Mouse (Mus musculus) olfactory bulb, adult 2 months (tissue): ENCODE measurements at regions not wholly inside any gene's neighbourhood (a gene's known extent, or its start where the extent isn't known, plus 50 kb on each side); places are given as distances from the start of the nearest gene placed in this dataset.

Source experiments
- H3K27ac ChIP-seq: fragments of 200-500 bp; 2 replicates; pipeline ENCODE4 v1.5.1; 2012; ENCODE audit warnings: low read depth, low read length; ENCODE audit not compliant: insufficient read depth
- H3K4me1 ChIP-seq: fragments of 200-500 bp; 2 replicates; pipeline ENCODE4 v1.6.1; 2012; ENCODE audit warnings: low read length; ENCODE audit not compliant: control insufficient read depth, insufficient read depth
- H3K4me3 ChIP-seq: fragments of 200-500 bp; 2 replicates; pipeline ENCODE4 v1.5.1; 2012; ENCODE audit warnings: mild to moderate bottlenecking, low read depth, low read length, moderate library complexity; ENCODE audit not compliant: insufficient read depth
- CTCF ChIP-seq: fragments of 200-500 bp; IDR thresholded peaks from 2 replicates; pipeline ENCODE4 v1.5.1; 2012; ENCODE audit warnings: low read depth, mild to moderate bottlenecking, low read length, moderate library complexity; ENCODE audit not compliant: insufficient read depth
- POLR2A ChIP-seq: fragments of 200-500 bp; IDR thresholded peaks from 2 replicates; pipeline ENCODE4 v1.6.1; 2012; ENCODE audit warnings: mild to moderate bottlenecking, low read depth, low read length, moderate library complexity; ENCODE audit not compliant: insufficient read depth
- WGBS: fragments of 180-500 bp; shearing (Covaris S2); methylation state at CpG from one replicate; pipeline ENCODE4 v1.1.7; 2018; 5-methylcytosine and 5-hydroxymethylcytosine counted together

DNA sequence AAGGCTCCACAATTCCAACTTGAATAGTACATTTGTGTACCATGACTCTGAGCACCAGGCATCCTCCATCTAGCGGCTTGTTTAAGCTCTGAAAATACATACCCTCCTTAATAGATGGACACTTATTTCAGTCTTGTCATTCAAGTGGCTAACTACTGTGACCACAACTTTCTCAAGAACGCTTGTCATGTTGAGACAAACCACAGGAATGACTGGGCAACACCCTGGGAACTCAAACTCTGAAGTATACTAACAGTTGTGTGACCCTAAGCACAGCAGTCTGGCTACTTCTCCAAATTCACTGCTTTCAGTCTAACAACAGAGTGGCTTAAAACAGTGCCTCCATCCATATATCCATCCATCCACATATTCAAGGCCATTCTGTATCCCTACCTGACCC lies 380.4 kb upstream of the Thbs1 start:
- 93% methylated on average over 2 of the region's 2 CpGs for WGBS
- Histone ChIP-seq H3K4me3 (no peak overlapping the region), H3K4me1 (no peaks in the 10 kb centered on the region), H3K27ac (no peak overlapping the region)
- TF ChIP-seq POLR2A (no peak), CTCF (no peak)

DNA sequence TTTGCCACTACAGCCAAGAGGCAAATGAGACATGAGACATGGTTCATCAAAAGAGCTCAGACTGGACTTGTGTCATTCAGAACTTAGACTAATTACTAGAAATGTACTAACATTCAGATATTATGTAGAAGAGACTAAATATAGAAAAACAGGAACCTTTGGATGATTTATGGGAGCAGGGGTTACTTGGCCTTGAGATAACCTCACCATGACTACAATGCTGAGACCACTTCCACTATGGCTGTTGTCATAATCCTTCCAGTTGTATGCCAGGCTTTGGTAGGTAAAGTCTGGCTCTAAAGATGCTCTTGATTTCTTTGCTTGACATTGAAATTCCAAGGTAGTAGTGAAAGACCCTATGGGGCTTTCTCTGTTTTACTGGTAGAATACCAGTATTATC lies 369.3 kb upstream of the Thbs1 start:
- no peaks in the 10 kb centered on the region for H3K4me1 ChIP-seq
- TF ChIP-seq CTCF (no peak), POLR2A (no peak)

DNA sequence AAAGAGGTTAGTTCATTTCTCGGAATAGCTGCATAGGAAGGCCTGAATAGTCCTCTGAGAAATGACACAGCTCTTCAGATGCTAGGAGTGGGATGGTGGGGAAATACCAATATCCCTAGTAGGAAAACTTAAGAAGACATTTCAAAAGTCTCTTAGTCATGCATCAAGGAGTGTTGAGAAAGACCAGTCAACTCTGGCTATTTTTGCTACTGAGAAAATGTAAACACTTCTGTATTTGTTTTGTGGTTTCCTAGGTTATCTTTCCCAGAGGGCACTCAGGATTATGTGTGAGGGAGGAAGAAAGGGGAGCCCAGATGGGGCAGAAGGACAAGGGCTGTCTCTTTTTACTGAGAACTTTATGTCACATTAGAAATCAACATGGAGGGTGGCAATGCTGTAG lies 367.8 kb upstream of the Thbs1 start:
- 84% methylated on average over 1 of the region's 1 CpGs for WGBS
- H3K4me3 ChIP-seq: no peak overlapping the region
- no peaks in the 10 kb centered on the region for H3K4me1 ChIP-seq
- no peak for TF ChIP-seq POLR2A
- TF ChIP-seq CTCF: no peak
- H3K27ac ChIP-seq: no peak overlapping the region

More for the DNA sequence above, 369.3 kb upstream of the Thbs1 start:
- H3K27ac ChIP-seq: no peak overlapping the region
- no peak overlapping the region for H3K4me3 ChIP-seq

DNA sequence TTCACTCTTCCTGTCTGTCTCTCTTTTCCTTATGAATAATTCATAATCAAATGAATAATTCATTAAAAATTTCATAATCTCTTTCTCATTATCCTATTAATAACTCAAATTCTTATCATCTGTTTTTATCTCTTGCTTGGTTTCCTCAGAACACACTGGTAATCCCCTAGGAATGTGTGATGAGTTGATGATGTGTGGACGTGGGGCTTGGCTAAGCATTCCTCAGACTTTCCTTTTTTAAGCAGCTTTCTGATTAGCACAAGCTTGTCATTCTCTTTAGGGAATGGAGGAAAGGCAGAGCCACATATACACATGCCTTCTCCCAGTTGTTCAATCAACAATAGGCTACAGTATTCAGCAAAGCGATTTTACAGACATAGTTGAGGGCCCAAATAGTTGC lies 365.9 kb upstream of the Thbs1 start:
- Histone ChIP-seq H3K4me1 (no peaks in the 10 kb centered on the region), H3K27ac (no peak overlapping the region), H3K4me3 (no peak overlapping the region)
- TF ChIP-seq POLR2A: no peak
- TF ChIP-seq CTCF: no peak
- WGBS: 80% methylated on average over 2 of the region's 2 CpGs

DNA sequence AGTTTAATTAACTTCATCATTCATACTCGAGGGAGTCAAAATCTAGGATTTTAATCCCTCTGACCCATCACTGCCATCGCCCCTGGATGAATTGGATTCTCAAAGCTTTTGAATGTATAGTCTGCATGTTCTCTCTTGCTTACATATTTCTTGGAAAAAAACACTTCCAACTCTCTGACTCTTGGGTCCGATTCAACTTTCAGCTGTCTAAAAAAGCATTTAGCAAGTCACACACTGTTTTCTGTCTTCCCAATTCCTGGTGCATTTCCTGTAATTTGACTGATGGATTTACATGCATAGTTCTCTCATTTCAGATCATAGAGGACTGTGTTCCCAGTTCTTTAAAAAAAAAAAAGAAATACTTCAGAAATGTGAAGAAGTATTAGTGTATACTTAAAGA lies 364.5 kb upstream of the Thbs1 start:
- no peak overlapping the region for H3K27ac ChIP-seq
- no peak overlapping the region for H3K4me3 ChIP-seq
- H3K4me1 ChIP-seq: no peaks in the 10 kb centered on the region
- 92% methylated on average over 3 of the region's 3 CpGs for WGBS
- no peak for TF ChIP-seq POLR2A
- TF ChIP-seq CTCF: no peak

DNA sequence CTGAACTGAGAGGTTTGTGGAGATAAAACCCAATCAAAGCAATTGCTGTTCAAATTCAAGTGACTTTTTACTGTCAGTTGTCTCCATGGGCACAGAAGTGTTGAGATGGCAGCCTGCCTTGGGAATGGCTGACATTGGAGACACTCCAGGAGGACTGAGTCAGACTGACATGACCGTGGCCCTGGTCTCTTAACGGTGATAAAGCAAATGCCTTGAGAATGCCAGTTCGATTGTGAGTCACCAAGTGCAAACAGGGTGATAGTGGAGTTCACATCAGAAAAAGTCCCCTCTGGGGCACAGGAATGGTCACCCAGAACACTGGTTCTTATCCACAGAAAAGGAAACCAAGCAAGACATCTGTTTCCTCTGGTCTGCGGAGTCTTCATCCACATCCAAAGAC lies 362.8 kb upstream of the Thbs1 start:
- H3K4me3 ChIP-seq: no peak overlapping the region
- H3K27ac ChIP-seq: no peak overlapping the region
- TF ChIP-seq CTCF: no peak
- no peak for TF ChIP-seq POLR2A
- H3K4me1 ChIP-seq: no peaks in the 10 kb centered on the region
- 71% methylated on average over 4 of the region's 4 CpGs for WGBS

DNA sequence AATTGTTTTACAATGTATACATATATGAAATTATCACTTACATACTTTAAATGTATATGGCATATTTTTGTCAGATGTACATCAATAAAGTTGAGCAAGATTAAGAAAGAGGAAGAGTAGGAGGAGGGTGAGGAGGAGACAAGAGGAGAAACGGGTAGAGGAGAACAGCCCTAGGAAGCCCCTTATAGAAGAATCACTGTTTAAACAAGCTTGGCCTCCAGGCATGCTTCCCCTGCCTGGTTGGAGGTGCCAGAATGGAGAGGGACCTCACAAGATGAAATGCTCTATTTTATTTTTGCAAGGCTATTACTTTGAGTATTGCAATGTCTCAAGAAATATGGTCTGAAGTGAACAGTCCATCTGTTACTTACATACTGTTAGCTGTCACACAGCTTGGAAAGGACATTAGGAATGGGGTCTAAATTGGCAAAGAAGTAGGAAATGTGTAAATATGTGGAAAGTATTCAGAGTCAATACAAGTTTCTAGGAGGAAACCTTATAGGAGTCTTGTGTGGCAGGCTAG lies 352.1 kb upstream of the Thbs1 start:
- 76% methylated on average over 1 of the region's 1 CpGs for WGBS

DNA sequence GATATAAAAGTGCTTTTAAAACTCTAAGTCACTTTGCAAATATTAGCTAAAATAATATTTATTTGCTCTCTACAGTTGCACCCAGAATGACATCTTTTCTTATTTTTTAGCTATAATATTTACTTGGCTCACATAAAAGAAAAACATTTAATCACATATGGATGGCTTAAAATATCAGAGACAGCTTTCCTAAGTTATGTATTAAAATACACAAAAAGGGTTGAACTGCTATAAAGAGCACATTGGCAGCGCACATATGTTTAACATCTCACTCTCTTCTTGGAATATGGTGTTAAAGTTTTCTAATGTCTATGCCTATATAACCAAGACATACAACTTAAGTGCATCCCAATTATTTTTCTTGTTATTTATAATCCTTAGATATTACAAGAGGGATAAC lies 348.0 kb upstream of the Thbs1 start:
- Histone ChIP-seq H3K27ac (no peak overlapping the region), H3K4me3 (no peak overlapping the region), H3K4me1 (no peaks in the 10 kb centered on the region)
- no peak for TF ChIP-seq CTCF
- TF ChIP-seq POLR2A: no peak
- WGBS: 95% methylated on average over 1 of the region's 1 CpGs

More for the DNA sequence above, 352.1 kb upstream of the Thbs1 start:
- Histone ChIP-seq H3K4me1 (no peaks in the 10 kb centered on the region), H3K4me3 (no peak overlapping the region), H3K27ac (no peak overlapping the region)
- TF ChIP-seq CTCF (no peak), POLR2A (no peak)

DNA sequence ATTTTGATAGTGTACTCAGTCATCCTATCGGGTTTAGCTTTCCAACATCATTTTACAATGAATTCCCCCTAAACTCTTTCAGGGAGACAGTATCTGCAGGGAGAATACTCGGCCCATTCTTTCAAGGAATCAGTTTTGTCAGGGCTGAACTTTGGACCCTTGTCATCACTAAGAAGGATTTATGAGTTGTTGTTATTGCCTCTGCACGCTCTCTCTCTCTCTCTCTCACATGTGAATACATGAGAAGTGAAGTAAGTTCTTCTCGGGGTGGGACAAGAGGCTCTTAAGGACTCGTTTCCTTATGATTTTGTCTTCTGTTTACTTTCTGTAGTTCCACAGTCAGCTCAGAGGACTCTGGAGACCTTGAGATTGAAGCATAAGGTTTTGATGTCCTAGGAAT lies 346.1 kb upstream of the Thbs1 start:
- TF ChIP-seq POLR2A: no peak
- TF ChIP-seq CTCF: no peak
- 93% methylated on average over 5 of the region's 5 CpGs for WGBS
- no peak overlapping the region for H3K27ac ChIP-seq
- no peaks in the 10 kb centered on the region for H3K4me1 ChIP-seq
- no peak overlapping the region for H3K4me3 ChIP-seq

DNA sequence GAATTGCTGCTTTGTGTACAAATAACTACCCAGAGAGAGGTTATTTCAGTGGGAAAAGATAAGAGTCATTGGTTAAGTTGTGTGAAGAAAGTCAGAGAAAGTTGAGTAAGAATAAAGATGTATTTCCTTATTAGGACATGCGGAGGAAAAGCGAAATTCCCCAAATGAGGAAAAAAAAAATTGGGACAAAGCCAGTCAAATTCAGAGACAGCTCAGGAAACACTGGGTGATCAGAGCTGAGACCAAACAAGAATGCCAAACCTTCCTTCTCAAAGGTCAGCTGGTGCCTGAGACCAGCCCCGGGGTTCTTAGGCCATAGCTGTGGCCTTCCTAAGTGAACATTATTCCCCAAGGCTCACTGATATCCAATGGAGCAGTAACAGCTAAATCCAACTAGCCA lies 345.2 kb upstream of the Thbs1 start:
- WGBS: 87% methylated on average over 3 of the region's 3 CpGs
- H3K4me1 ChIP-seq: no peaks in the 10 kb centered on the region
- TF ChIP-seq CTCF (no peak), POLR2A (no peak)

More for the DNA sequence above, 345.2 kb upstream of the Thbs1 start:
- Histone ChIP-seq H3K4me3 (no peak overlapping the region), H3K27ac (no peak overlapping the region)
